Mouse (Mus musculus) gastrocnemius, adult 2 months (tissue): Measurements from ENCODE around the gene Hist1h2ak. TPM values are rescaled to one million over a fixed set of nuclear protein-coding genes. Genes with fewer than 3 reads are reported as not detected.
A peak's percentile ranks its signal among the peaks of the same experiment; 100 is the strongest.

Source experiments
- DNase-seq: peaks from one replicate; pipeline ENCODE4 v3.0.0; 2022
- H3K27ac ChIP-seq: fragments of 200-600 bp; 2 replicates; pipeline ENCODE4 v1.8.1; 2022; ENCODE audit warnings: mild to moderate bottlenecking
- H3K4me3 ChIP-seq: fragments of 200-600 bp; 2 replicates; pipeline ENCODE4 v1.8.1; 2022; ENCODE audit warnings: mild to moderate bottlenecking, moderate library complexity
- CTCF ChIP-seq: fragments of 200-600 bp; IDR thresholded peaks from 2 replicates; pipeline ENCODE4 v1.8.1; 2022; ENCODE audit warnings: antibody characterized with exemption, mild to moderate bottlenecking, moderate library complexity
- intact Hi-C: fragments of 180-260 bp; cut with DNase I; formaldehyde crosslinking; loops from one replicate; pipeline ENCODE4 v1.15.1; 2025
- microRNA-seq: library from miRNA; unstranded; fragments of <30 nt; microRNA quantifications from one replicate; pipeline ENCODE4 v1.2.0, GENCODE M21; 2021
- total RNA-seq, 2 experiments: library from RNA; stranded (reverse); gene quantifications; 2 replicates each; pipeline ENCODE4 v1.2.3; 2021

Gene Hist1h2ak
- total RNA-seq, 2 experiments from 2014 or later, result 0.98 TPM; not detected in 1

DNA sequence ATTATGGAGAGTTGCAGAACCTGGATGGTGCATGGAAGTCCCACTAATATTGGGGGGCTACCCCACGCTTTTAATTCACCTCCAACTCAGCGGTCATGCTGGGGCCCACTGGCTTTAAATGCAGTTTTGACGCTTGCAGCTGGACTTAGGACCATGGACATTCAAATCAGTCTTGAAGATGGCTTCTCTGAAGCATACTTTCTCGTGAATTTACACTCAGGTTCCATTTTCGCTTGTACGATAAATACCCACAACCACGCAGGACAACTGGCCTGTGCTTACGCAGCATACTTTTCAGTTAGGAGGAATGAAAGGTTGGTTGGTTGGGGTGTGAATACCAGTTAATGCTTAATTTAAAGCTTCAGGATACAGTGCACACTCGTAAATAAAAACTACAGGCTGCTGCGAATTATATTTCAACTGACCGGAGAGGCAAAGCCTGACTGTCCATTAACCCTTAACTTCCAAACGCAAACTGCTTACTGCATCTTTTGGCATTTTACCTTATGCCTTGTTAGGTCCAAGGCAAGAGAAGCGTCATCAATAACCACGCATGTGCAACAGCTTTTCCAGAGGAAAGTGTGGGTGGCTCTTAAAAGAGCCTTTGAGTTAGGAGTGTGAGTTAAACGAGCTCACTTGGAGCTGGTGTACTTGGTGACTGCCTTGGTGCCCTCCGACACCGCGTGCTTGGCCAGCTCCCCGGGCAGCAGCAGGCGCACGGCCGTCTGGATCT lies 38.3 kb downstream of the Hist1h2ak start:
- Histone ChIP-seq H3K4me3 (peak overlapping the region; percentile 76), H3K27ac (peak overlapping the region; percentile 77)
- intact Hi-C loops, result loop anchor here (5.0 to 10.0 kb wide), 3 partner anchors 37 to 1970 kb away; partner anchors contain the start of genes Hist1h1b, Hist1h2ac, Hist1h2ak and Hist1h2an
- TF ChIP-seq CTCF, result no peak
- DNase-seq, result no peak

- peak overlapping the region; percentile 76 for H3K4me3 ChIP-seq
- intact Hi-C loops, result loop anchor here (1.0 to 10.0 kb wide), 7 partner anchors 20 to 1970 kb away; partner anchors contain the start of genes Hist1h1b, Hist1h2ac, Hist1h2af and Hist1h2ak
- peak; percentile 40 for DNase-seq
- no peak overlapping the region for H3K27ac ChIP-seq
- TF ChIP-seq CTCF, result peak; percentile 97
Measured at GRCm38 (mm10) chr13:21714725-21715124, 38.9 kb downstream of the Hist1h2ak start.

GRCm38 (mm10) chr13:21711698-21712097 lies 41.9 kb downstream of the Hist1h2ak start:
- intact Hi-C loops, result loop anchor here (5.0 to 10.0 kb wide), 5 partner anchors 73 to 1973 kb away; partner anchors contain the start of genes Hist1h1b, Hist1h2ac, Hist1h2af and Hist1h2an
- DNase-seq, result no peak
- H3K27ac ChIP-seq, result no peak overlapping the region

GRCm38 (mm10) chr13:21710821-21711525 lies 42.7 kb downstream of the Hist1h2ak start:
- TF ChIP-seq CTCF, result no peak

More at GRCm38 (mm10) chr13:21711698-21712097, 41.9 kb downstream of the Hist1h2ak start:
- no peak for TF ChIP-seq CTCF
- H3K4me3 ChIP-seq, result peak overlapping the region; percentile 89

GRCm38 (mm10) chr13:21710031-21710711 lies 43.5 kb downstream of the Hist1h2ak start:
- intact Hi-C loops, result loop anchor here (5.0 to 10.0 kb wide), 5 partner anchors 75 to 1975 kb away; partner anchors contain the start of genes Hist1h1b, Hist1h2ac, Hist1h2af and Hist1h2an
- Histone ChIP-seq H3K27ac (peak overlapping the region; percentile 87), H3K4me3 (peak overlapping the region; percentile 89)
- peak; percentile 90 for DNase-seq
- peak; percentile 92 for TF ChIP-seq CTCF

More at GRCm38 (mm10) chr13:21710821-21711525, 42.7 kb downstream of the Hist1h2ak start:
- Histone ChIP-seq H3K4me3 (peak overlapping the region; percentile 89), H3K27ac (peak overlapping the region; percentile 87)
- peak; percentile 70 for DNase-seq
- intact Hi-C loops, result loop anchor here (5.0 to 10.0 kb wide), 5 partner anchors 74 to 1974 kb away; partner anchors contain the start of genes Hist1h1b, Hist1h2ac, Hist1h2af and Hist1h2an

- Histone ChIP-seq H3K4me3 (no peak overlapping the region), H3K27ac (no peak overlapping the region)
- intact Hi-C loops, result no loop called here
- DNase-seq, result no peak
- no peak for TF ChIP-seq CTCF
Measured at GRCm38 (mm10) chr13:21706669-21707068, 47.0 kb downstream of the Hist1h2ak start.

Small RNA genes within 50 kb of the gene (microRNA-seq; reads per million reads assigned to microRNA genes)
- not detected for gene Gm44346
- gene Gm44357, result not detected
- not detected for gene Gm44367
- gene Gm44454, result not detected

Other genes with a start within 250 kb of the Hist1h2ak start
- 1 to 10 TPM; 4.7 to 6.1 TPM for gene Zkscan8, start 222.7 kb downstream of the Hist1h2ak start, total RNA-seq
- gene Olfr1366, start 211.0 kb downstream of the Hist1h2ak start, total RNA-seq, result not detected
- gene Olfr1535, start 193.9 kb downstream of the Hist1h2ak start, total RNA-seq, result not detected
- gene Olfr1364, start 172.1 kb downstream of the Hist1h2ak start, total RNA-seq, result not detected
- not detected for gene Olfr1362, start 139.8 kb downstream of the Hist1h2ak start, total RNA-seq
- not detected for gene Olfr11, start 111.3 kb downstream of the Hist1h2ak start, total RNA-seq
- gene Olfr1361, start 90.4 kb downstream of the Hist1h2ak start, total RNA-seq, result not detected
- not detected for gene Olfr1360, start 76.4 kb downstream of the Hist1h2ak start, total RNA-seq
- gene Olfr1359, start 55.7 kb downstream of the Hist1h2ak start, total RNA-seq, result not detected
- 1 to 10 TPM; 3.9 to 6.5 TPM for gene Hist1h2bl, start 37.7 kb downstream of the Hist1h2ak start, total RNA-seq
- gene Hist1h2ai, start 37.4 kb downstream of the Hist1h2ak start, total RNA-seq, result 1 to 10 TPM in 1 of 2 experiments, not detected in 1; 2.2 TPM
- gene Hist1h3h, start 36.2 kb downstream of the Hist1h2ak start, total RNA-seq, result 1 to 10 TPM; 1.2 to 2.1 TPM
- 1 to 10 TPM in 1 of 2 experiments, not detected in 1; 1.2 TPM for gene Hist1h2bm, start 31.8 kb downstream of the Hist1h2ak start, total RNA-seq
- 1 to 10 TPM in 1 of 2 experiments, under 1 TPM in 1; 0.42 to 1.1 TPM for gene Hist1h4j, start 18.8 kb downstream of the Hist1h2ak start, total RNA-seq
- gene Hist1h4k, start 3.3 kb downstream of the Hist1h2ak start, total RNA-seq, result 10 to 100 TPM; 12.0 to 12.2 TPM
- gene Hist1h2bn, start 296 bp upstream of the Hist1h2ak start, total RNA-seq, result 1 to 10 TPM in 1 of 2 experiments, not detected in 1; 1.4 TPM
- gene Hist1h1b, start 26.8 kb upstream of the Hist1h2ak start, total RNA-seq, result under 1 TPM; 0.45 to 0.69 TPM
- 10 to 100 TPM; 10.1 to 10.3 TPM for gene Hist1h3i, start 29.5 kb upstream of the Hist1h2ak start, total RNA-seq
- not detected for gene Hist1h2an, start 33.4 kb upstream of the Hist1h2ak start, total RNA-seq
- 1 to 10 TPM in 1 of 2 experiments, not detected in 1; 1.1 TPM for gene Hist1h2bp, start 33.6 kb upstream of the Hist1h2ak start, total RNA-seq
- gene Hist1h2bq, start 56.4 kb upstream of the Hist1h2ak start, total RNA-seq, result 10 to 100 TPM; 16.2 to 21.6 TPM
- gene Hist1h2ao, start 56.6 kb upstream of the Hist1h2ak start, total RNA-seq, result 1 to 10 TPM; 1.2 to 2.3 TPM
- gene Hist1h4m, start 57.9 kb upstream of the Hist1h2ak start, total RNA-seq, result 10 to 100 TPM; 50.3 to 50.9 TPM
- 1 to 10 TPM; 4.4 to 5.7 TPM for gene Hist1h4n, start 78.4 kb upstream of the Hist1h2ak start, total RNA-seq
- gene Hist1h2ap, start 79.7 kb upstream of the Hist1h2ak start, total RNA-seq, result 1 to 10 TPM in 1 of 2 experiments, not detected in 1; 1.9 TPM
- 10 to 100 TPM; 16.0 to 21.3 TPM for gene Hist1h2br, start 79.9 kb upstream of the Hist1h2ak start, total RNA-seq
- gene Zfp184, start 191.3 kb upstream of the Hist1h2ak start, total RNA-seq, result under 1 TPM; 0.17 to 0.36 TPM
- not detected for gene Pom121l2, start 227.4 kb upstream of the Hist1h2ak start, total RNA-seq